Mouse (Mus musculus): ENCODE results near the gene Pet117. TPM values are rescaled to one million over a fixed set of nuclear protein-coding genes. Genes with fewer than 3 reads are reported as not detected.

Gene Pet117
- polyA plus RNA-seq, 1 experiment from 2014 or later = 1.3 TPM

DNA sequence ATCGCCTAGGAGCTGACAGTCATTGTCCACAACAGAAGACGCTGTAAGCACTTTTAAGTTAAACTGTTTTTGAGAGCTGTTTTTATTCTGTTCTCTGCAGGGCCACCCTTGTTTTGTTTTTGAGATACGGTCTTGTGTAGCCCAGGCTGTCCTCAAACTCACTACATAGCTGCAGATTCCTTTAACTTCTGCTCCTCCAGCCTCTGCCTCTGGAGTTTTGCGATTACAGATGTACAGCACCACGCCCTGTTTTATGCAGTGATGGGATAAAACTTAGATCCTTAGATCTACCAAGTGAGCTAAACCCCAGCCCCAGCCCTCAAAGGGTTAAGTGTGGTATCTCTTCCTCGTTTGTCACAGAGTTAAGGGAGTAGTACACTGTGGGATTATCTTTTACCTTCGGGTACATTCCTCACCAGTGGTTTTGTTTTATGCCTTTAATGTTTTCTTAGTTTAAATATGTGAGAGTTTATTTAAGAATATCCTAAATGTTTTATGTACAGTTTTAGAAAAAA, 13.9 kb downstream of the Pet117 start:
- no peak for ATAC-seq (ENCODE audit: extremely low read depth, insufficient number of reproducible peaks, low FRiP score, low TSS enrichment)
- H3K4me2 ChIP-seq = no peak overlapping the region
- H3K9me3 ChIP-seq = no peaks in the 10 kb centered on the region
- no peak overlapping the region for H3K9ac ChIP-seq
- no peak overlapping the region for H3K27ac ChIP-seq (replicated peaks)
- H3K4me1 ChIP-seq = peaks cover 21% of the 10 kb centered on the region
- H3K36me3 ChIP-seq = peaks cover 96% of the 10 kb centered on the region
- 73% methylated on average over 7 of the region's 7 CpGs for WGBS
- H3K27me3 ChIP-seq (replicated peaks) = no peaks in the 10 kb centered on the region
- no peak overlapping the region for H3K4me3 ChIP-seq

- Histone ChIP-seq H3K27ac (replicated peaks) (no peak overlapping the region; the same call in 1 of the 2 replicates), H3K4me2 (no peak overlapping the region), H3K4me1 (peaks cover 21% of the 10 kb centered on the region), H3K4me3 (no peak overlapping the region), H3K9me3 (no peaks in the 10 kb centered on the region), H3K27me3 (replicated peaks) (no peaks in the 10 kb centered on the region), H3K36me3 (peaks cover 93% of the 10 kb centered on the region), H3K9ac (no peak overlapping the region)
- no peak for ATAC-seq (ENCODE audit: extremely low read depth, insufficient number of reproducible peaks, low FRiP score, low TSS enrichment)
- 45% methylated on average over 2 of the region's 2 CpGs for WGBS
These were observed 17.5 kb downstream of the Pet117 start for GRCm38 (mm10) chr2:144386296-144386695.

DNA sequence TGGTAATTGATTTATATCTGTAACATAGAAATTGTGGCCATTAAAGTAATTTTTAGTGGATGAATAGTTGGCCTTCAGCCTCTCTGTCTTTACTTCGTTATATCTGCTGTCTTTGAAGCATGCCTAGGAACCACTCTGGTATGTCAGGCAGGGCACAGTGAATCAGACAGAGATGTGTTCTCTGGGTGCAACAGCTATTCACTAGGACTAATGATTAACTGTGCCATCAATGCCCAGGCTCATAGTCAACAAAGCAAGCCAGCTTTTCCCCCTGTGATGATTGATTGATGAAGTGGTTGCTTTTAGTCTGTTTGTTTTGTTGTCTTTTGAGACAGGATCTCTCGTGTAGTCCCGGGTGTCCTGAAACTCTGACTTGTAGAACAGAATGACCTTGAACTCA, 19.6 kb downstream of the Pet117 start:
- Histone ChIP-seq H3K27me3 (replicated peaks) (no peaks in the 10 kb centered on the region), H3K27ac (replicated peaks) (0 out of 2 replicates have a peak overlapping the region, but pooled peaks have one; percentile 12), H3K4me3 (no peak overlapping the region), H3K9me3 (no peaks in the 10 kb centered on the region), H3K36me3 (peaks cover 92% of the 10 kb centered on the region), H3K4me1 (peaks cover 13% of the 10 kb centered on the region), H3K4me2 (no peak overlapping the region), H3K9ac (no peak overlapping the region)
- WGBS = 69% methylated on average over 3 of the region's 3 CpGs
- no peak for ATAC-seq (ENCODE audit: extremely low read depth, insufficient number of reproducible peaks, low FRiP score, low TSS enrichment)

DNA sequence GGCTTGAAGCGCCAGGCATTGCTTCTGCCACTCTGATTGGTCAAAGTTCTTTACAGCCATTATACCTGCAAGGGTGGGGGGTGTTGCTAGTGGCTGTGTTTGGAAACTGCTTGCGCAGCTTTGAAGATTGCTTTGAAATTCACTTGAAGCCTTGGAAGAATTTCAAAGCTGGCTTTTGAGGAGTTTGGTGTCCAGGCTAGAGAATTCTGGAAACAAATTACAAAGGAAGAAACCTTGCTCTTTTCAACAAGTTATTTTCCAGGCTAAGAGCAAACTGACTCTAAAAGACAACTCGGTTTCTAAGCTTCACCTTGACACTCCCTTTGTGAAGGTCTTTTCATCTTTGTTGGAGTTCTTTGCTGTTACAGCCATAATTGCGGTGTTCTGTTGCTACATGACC, 30.7 kb downstream of the Pet117 start:
- 88% methylated on average over 4 of the region's 4 CpGs for WGBS
- no peaks in the 10 kb centered on the region for H3K9me3 ChIP-seq
- H3K4me2 ChIP-seq = no peak overlapping the region
- H3K4me1 ChIP-seq = no peaks in the 10 kb centered on the region
- H3K27me3 ChIP-seq (replicated peaks) = no peaks in the 10 kb centered on the region
- no peak overlapping the region for H3K9ac ChIP-seq
- no peak overlapping the region for H3K4me3 ChIP-seq
- no peak for ATAC-seq (ENCODE audit: extremely low read depth, insufficient number of reproducible peaks, low FRiP score, low TSS enrichment)
- H3K27ac ChIP-seq (replicated peaks) = no peak overlapping the region
- H3K36me3 ChIP-seq = peaks cover 98% of the 10 kb centered on the region

DNA sequence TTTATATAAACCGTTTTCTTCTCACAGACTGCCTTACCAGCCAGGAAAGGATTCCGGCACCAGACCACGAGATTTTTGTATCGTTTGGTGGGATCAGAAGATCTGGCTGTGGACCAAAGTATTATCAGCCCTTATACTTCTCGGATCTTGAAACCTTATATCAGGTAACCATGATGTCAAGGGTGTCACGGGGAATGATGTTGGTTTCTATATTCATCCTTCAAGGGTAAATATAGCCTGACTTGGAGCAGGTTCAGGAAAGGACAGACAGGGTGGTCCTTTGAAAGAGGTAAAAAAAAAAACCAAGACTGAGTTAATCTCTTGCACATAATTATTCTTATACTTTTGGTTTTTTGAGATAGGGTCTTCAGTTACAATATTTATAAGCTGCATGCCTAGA, 31.9 kb downstream of the Pet117 start:
- no peak overlapping the region for H3K4me3 ChIP-seq
- WGBS = 66% methylated on average over 6 of the region's 6 CpGs
- no peaks in the 10 kb centered on the region for H3K9me3 ChIP-seq
- H3K9ac ChIP-seq = no peak overlapping the region
- no peaks in the 10 kb centered on the region for H3K27me3 ChIP-seq (replicated peaks)
- no peak overlapping the region for H3K27ac ChIP-seq (replicated peaks)
- no peak for ATAC-seq (ENCODE audit: extremely low read depth, insufficient number of reproducible peaks, low FRiP score, low TSS enrichment)
- H3K36me3 ChIP-seq = peaks cover 95% of the 10 kb centered on the region
- H3K4me1 ChIP-seq = no peaks in the 10 kb centered on the region
- H3K4me2 ChIP-seq = no peak overlapping the region

DNA sequence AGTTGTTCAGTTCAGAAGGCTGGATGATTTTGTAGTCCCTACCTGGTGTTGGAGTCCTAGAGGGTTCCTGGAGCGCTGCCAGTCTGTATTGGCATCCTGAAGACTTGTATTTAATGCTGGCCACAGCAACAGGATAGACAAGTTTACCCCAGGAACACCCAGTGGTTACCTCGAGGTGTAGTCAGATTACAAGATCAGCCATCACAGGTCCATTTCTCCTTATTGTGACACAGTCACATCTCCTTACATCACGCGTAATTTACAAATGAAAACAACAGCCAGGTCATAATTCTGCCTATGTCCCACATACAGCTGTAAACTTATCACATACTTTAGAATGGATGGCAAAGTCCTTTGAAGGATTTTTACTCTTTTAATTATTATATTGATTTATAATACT, 40.2 kb downstream of the Pet117 start:
- 93% methylated on average over 4 of the region's 4 CpGs for WGBS
- H3K4me1 ChIP-seq = no peaks in the 10 kb centered on the region
- H3K4me2 ChIP-seq = no peak overlapping the region
- no peak overlapping the region for H3K4me3 ChIP-seq
- H3K9ac ChIP-seq = no peak overlapping the region
- ATAC-seq (ENCODE audit: extremely low read depth, insufficient number of reproducible peaks, low FRiP score, low TSS enrichment) = no peak
- H3K36me3 ChIP-seq = peaks cover 80% of the 10 kb centered on the region
- no peaks in the 10 kb centered on the region for H3K27me3 ChIP-seq (replicated peaks)
- no peaks in the 10 kb centered on the region for H3K9me3 ChIP-seq
- H3K27ac ChIP-seq (replicated peaks) = no peak overlapping the region

DNA sequence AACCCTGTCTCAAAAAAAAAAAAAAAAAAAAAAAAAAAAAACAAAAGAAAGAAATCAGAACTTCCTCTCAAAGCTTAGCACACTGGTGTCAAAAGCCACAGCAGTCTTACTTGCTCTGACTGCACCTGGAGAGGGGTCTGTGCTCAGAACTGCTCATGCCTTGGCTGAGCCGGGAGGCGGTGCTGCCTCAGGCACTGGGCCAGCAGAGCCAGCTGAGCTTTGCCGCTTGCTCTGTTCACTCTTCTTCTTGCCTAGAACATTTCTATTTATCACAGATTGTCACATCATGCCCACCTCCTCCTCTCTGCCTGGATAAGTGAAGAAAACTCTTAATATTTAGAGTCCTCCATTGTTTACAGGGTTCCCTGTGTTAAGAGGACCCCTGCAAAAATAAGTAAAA, 41.8 kb downstream of the Pet117 start:
- 76% methylated on average over 3 of the region's 3 CpGs for WGBS
- Histone ChIP-seq H3K36me3 (peaks cover 75% of the 10 kb centered on the region), H3K4me2 (no peak overlapping the region)

DNA sequence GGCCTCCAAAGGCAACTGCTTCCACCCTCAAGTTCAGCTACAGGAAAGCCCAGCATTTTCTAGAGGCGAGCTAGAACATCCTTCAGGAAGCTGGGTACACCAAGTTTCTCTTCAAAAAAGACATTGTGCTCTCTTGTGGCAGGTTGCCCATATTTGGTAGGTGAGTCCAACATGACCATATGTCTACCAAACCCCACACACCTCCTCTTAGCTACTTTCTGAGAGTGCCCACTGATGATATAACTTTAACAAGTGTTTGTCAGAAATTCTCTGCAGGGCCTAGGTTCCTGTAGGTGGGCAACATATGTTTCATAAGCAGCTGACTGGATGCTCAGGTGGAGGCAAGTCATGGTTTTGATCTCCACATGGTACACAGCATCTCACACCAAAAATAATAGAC, 45.9 kb downstream of the Pet117 start:
- Histone ChIP-seq H3K9ac (no peak overlapping the region), H3K9me3 (no peaks in the 10 kb centered on the region), H3K27ac (replicated peaks) (no peak overlapping the region), H3K36me3 (peaks cover 36% of the 10 kb centered on the region), H3K27me3 (replicated peaks) (no peaks in the 10 kb centered on the region), H3K4me3 (no peak overlapping the region), H3K4me1 (no peaks in the 10 kb centered on the region), H3K4me2 (no peak overlapping the region)
- WGBS = 91% methylated on average over 1 of the region's 1 CpGs
- no peak for ATAC-seq (ENCODE audit: extremely low read depth, insufficient number of reproducible peaks, low FRiP score, low TSS enrichment)

More for the DNA sequence above, 41.8 kb downstream of the Pet117 start:
- H3K27ac ChIP-seq (replicated peaks) = no peak overlapping the region
- H3K9me3 ChIP-seq = no peaks in the 10 kb centered on the region
- H3K9ac ChIP-seq = no peak overlapping the region
- no peaks in the 10 kb centered on the region for H3K27me3 ChIP-seq (replicated peaks)
- H3K4me3 ChIP-seq = no peak overlapping the region
- no peaks in the 10 kb centered on the region for H3K4me1 ChIP-seq
- ATAC-seq (ENCODE audit: extremely low read depth, insufficient number of reproducible peaks, low FRiP score, low TSS enrichment) = no peak

GRCm38 (mm10) chr2:144416859-144417258, 48.1 kb downstream of the Pet117 start:
- Histone ChIP-seq H3K36me3 (peaks cover 19% of the 10 kb centered on the region), H3K27ac (replicated peaks) (no peak overlapping the region), H3K4me2 (no peak overlapping the region), H3K9ac (no peak overlapping the region), H3K4me1 (no peaks in the 10 kb centered on the region), H3K9me3 (no peaks in the 10 kb centered on the region), H3K4me3 (no peak overlapping the region), H3K27me3 (replicated peaks) (no peaks in the 10 kb centered on the region)
- 47% methylated on average over 8 of the region's 8 CpGs for WGBS
- no peak for ATAC-seq (ENCODE audit: extremely low read depth, insufficient number of reproducible peaks, low FRiP score, low TSS enrichment)

DNA sequence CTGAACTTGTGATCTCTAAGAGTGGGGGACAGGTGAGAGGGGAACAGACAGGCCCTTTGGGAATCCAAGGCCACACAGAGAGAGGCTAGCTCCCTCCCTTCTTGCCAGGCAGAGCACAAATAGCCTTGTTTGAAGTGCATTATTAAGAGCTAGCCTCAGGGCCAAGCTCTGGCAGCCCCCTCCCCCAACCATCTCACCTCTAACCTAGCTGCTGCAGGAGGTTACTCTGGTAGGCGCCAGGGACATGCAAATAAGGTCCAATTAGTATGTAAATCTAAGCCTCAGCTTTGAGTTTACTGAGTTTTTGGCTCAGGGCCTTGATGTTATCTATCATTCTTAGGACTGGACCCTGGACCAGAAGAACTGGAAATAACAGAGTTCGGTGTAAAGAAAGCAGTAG, 49.3 kb downstream of the Pet117 start:
- H3K9ac ChIP-seq = no peak overlapping the region
- H3K4me1 ChIP-seq = no peaks in the 10 kb centered on the region
- no peak overlapping the region for H3K27ac ChIP-seq (replicated peaks)
- no peak for ATAC-seq (ENCODE audit: extremely low read depth, insufficient number of reproducible peaks, low FRiP score, low TSS enrichment)
- WGBS = 41% methylated on average over 2 of the region's 2 CpGs
- H3K27me3 ChIP-seq (replicated peaks) = no peaks in the 10 kb centered on the region
- H3K9me3 ChIP-seq = no peaks in the 10 kb centered on the region
- no peak overlapping the region for H3K4me2 ChIP-seq
- peaks cover 12% of the 10 kb centered on the region for H3K36me3 ChIP-seq
- no peak overlapping the region for H3K4me3 ChIP-seq

DNA sequence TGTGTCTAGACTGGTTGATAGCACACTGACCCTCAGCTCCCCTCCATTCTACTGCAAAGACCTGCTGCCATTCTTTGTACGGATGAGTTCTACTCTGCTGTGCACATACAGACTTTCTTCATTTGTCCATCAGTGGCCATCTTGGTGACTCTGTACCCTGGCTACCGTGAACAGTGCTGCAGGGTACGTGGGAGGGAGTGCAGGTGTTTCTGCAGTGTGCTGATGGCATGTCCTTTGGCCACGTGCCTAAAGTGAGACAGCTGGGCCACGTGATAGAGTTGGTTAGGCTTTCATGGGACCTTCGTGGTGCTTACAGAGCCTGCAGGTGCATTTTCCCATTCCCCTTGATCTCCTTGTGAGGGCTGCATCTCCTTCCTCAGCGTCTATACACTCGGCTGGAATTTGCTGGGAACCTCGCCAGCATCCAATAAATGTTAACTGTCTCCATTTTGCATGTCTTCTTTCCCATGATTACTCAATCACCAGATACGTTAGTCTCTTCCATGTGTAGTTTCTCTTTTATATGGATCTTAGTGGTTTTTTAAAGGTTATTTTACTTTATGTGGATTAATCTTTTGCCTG, 53.4 kb downstream of the Pet117 start:
- 74% methylated on average over 10 of the region's 10 CpGs for WGBS

More for the DNA sequence above, 53.4 kb downstream of the Pet117 start:
- no peaks in the 10 kb centered on the region for H3K9me3 ChIP-seq
- H3K4me1 ChIP-seq = no peaks in the 10 kb centered on the region
- H3K27ac ChIP-seq (replicated peaks) = no peak overlapping the region
- no peak overlapping the region for H3K4me2 ChIP-seq
- no peak overlapping the region for H3K9ac ChIP-seq
- H3K27me3 ChIP-seq (replicated peaks) = no peaks in the 10 kb centered on the region
- no peaks in the 10 kb centered on the region for H3K36me3 ChIP-seq
- ATAC-seq (ENCODE audit: extremely low read depth, insufficient number of reproducible peaks, low FRiP score, low TSS enrichment) = no peak
- no peak overlapping the region for H3K4me3 ChIP-seq

All from heart, embryonic 13.5 days (tissue).